Mouse (Mus musculus): ENCODE results near the gene Gimd1. TPM values are rescaled to one million over a fixed set of nuclear protein-coding genes. Genes with fewer than 3 reads are reported as not detected.

Gene Gimd1
- total RNA-seq (2021) = not detected
- polyA plus RNA-seq (2012; rRNA removed) = not detected in 2 replicates
- long read RNA-seq = 0 reads

DNA sequence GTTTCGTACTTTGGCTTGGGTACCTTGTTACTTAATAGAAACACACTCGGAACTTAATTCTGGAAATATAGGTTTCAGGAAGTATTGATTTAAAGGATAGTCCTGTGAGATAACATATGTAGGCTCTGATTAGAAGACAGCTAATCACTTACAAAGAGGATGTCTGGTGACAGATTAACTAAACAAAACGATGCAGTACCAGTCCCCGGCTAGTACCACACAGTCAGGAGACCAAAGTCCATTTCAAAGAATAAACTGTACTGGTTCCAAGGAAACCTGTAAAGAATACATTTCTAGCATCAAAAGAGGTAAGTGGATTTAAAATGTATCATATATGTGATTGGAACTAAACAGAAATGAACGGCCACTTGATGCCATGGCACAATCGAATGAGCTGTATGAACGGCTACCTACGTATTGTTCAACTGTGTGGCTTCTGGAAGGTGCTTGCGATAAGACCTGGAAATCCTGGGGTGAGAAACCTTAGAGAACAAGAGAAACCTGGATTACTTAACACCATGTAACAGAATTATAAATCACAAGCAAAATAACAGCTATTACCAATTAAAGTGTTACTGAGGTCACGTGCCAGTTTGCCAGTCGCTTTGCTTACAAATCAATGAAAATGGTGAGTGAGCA is at the start of gene Gimd1:
Gene Gimd1 (plus strand): TSS at position 220 of the 639 bp plus-strand sequence.
- no peak for DNase-seq
- TF ChIP-seq CTCF (IDR thresholded peaks at IDR 0.05) = no peak
- TF ChIP-seq EP300 (IDR thresholded peaks at IDR 0.05; ENCODE audit: insufficient read depth, low read depth, low read length) = no peak
- TF ChIP-seq POLR2A (IDR thresholded peaks at IDR 0.05; ENCODE audit: insufficient read depth, low read depth, low read length) = no peak
- Histone ChIP-seq H3K9ac (ENCODE audit: low read depth, low read length) (no peak within 1 kb of the TSS), H3K79me2 (replicated peaks; ENCODE audit: control insufficient read depth, insufficient read depth, low read length) (no peaks in the 10 kb centered on the region), H3K36me3 (ENCODE audit: control insufficient read depth, insufficient read depth, low read length) (no peaks in the 10 kb centered on the region), H3K27me3 (ENCODE audit: control insufficient read depth, insufficient read depth, low read length) (no peaks in the 10 kb centered on the region), H3K27ac (no peak within 1 kb of the TSS), H3K4me1 (ENCODE audit: control insufficient read depth, insufficient read depth, low read length) (no peaks in the 10 kb centered on the region), H3K4me3 (no peak within 1 kb of the TSS)
- intact Hi-C loops (cut with DNase I) = no loop called here
- WGBS = 81% methylated on average over 11 of the region's 11 CpGs

DNA sequence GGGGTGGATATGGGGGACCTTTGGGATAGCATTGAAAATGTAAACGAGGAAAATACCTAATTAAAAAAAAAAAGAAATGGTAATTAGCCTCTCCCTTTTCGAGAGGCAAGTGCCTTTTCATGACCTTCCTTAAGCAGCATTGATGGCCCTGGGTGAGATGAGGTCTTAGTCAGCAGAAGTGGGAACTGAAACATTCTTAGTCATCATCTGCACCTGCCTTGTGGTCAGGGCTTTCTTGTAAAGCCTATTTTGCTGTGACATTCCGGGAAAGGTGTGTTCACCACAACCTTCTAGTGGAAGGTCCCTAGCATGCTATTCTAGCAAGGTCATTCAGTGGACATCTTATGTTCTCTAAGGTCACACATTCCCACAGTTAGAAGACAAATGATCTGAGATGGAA is 48.4 kb upstream of the Gimd1 start:
- H3K27ac ChIP-seq = no peak overlapping the region
- no peaks in the 10 kb centered on the region for H3K4me1 ChIP-seq (ENCODE audit: control insufficient read depth, insufficient read depth, low read length)
- no peaks in the 10 kb centered on the region for H3K36me3 ChIP-seq (ENCODE audit: control insufficient read depth, insufficient read depth, low read length)
- no peaks in the 10 kb centered on the region for H3K27me3 ChIP-seq (ENCODE audit: control insufficient read depth, insufficient read depth, low read length)
- H3K4me3 ChIP-seq = no peak overlapping the region
- H3K9ac ChIP-seq (ENCODE audit: low read depth, low read length) = no peak overlapping the region
- DNase-seq = no peak
- no peak for TF ChIP-seq POLR2A (IDR thresholded peaks at IDR 0.05; ENCODE audit: insufficient read depth, low read depth, low read length)
- intact Hi-C loops (cut with DNase I) = no loop called here
- 57% methylated on average over 3 of the region's 3 CpGs for WGBS
- no peaks in the 10 kb centered on the region for H3K79me2 ChIP-seq (replicated peaks; ENCODE audit: control insufficient read depth, insufficient read depth, low read length)

DNA sequence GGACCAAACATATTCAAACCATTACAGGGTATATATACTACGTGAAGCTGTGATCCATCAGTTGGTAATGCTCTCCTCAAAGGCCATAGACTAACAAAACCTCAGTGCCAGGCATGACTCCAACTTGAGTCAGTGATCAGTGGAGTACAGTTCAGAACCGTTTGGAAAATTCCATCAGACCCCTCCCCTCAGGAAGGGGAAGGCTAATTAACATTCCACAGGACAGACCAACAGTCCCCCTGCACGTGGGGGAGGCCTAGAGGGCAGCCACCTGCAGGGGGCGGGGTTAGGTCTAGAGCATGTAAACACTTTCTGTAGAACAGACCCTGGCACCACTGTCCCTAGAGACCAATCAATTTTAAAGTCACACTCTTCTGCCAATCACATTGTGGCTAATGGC is 47.3 kb upstream of the Gimd1 start:
- WGBS = 43% methylated on average over 4 of the region's 4 CpGs
- H3K9ac ChIP-seq (ENCODE audit: low read depth, low read length) = no peak overlapping the region
- DNase-seq = no peak
- no peaks in the 10 kb centered on the region for H3K4me1 ChIP-seq (ENCODE audit: control insufficient read depth, insufficient read depth, low read length)
- H3K4me3 ChIP-seq = no peak overlapping the region
- TF ChIP-seq POLR2A (IDR thresholded peaks at IDR 0.05; ENCODE audit: insufficient read depth, low read depth, low read length) = no peak
- no peak for TF ChIP-seq EP300 (IDR thresholded peaks at IDR 0.05; ENCODE audit: insufficient read depth, low read depth, low read length)
- no peak for TF ChIP-seq CTCF (IDR thresholded peaks at IDR 0.05)
- intact Hi-C loops (cut with DNase I) = no loop called here
- no peaks in the 10 kb centered on the region for H3K27me3 ChIP-seq (ENCODE audit: control insufficient read depth, insufficient read depth, low read length)
- no peaks in the 10 kb centered on the region for H3K36me3 ChIP-seq (ENCODE audit: control insufficient read depth, insufficient read depth, low read length)
- H3K27ac ChIP-seq = no peak overlapping the region
- H3K79me2 ChIP-seq (replicated peaks; ENCODE audit: control insufficient read depth, insufficient read depth, low read length) = no peaks in the 10 kb centered on the region

DNA sequence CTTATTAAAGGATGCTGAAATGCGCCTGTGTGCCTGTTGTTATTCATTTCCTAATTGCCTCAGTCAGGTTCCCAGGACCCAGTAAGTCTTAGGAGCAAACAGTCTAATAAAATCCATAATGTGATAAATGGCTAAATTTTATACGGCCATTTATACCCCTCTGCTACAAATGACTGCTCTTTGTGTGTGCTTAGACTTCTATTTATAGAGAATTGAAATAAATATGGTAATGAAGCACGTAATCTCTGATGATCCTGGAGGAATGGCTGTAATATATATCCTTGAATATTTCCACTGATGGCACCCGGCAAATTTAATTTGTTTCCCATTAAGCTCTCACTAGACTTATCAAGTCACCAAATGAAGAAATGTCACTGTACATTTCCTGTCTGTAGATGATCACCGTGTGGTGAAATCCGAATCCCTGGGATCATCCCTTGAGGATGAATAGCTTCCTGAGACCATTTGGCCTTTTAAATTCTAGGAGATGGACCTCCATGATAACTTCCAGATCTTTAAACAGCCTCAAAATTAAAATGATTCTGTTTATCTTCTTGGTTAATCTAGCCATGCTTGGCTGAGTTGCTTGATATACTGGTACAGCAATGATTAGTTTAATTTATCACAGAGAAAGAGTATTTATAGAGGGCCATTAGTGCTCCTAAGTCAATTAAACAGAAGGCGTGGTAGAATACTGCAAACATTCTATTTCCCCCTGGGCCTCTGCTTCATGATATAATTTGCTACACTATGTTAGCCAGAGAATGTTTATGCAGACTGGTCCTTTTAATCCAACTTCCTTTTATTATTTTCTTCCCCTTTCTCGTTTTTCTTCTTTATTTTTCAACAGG is 44.3 kb upstream of the Gimd1 start:
- TF ChIP-seq POLR2A (IDR thresholded peaks at IDR 0.05; ENCODE audit: insufficient read depth, low read depth, low read length) = no peak
- TF ChIP-seq CTCF (IDR thresholded peaks at IDR 0.05) = no peak
- no peak for TF ChIP-seq EP300 (IDR thresholded peaks at IDR 0.05; ENCODE audit: insufficient read depth, low read depth, low read length)
- WGBS = 64% methylated on average over 8 of the region's 8 CpGs
- Histone ChIP-seq H3K27me3 (ENCODE audit: control insufficient read depth, insufficient read depth, low read length) (no peaks in the 10 kb centered on the region), H3K4me3 (no peak overlapping the region), H3K9ac (ENCODE audit: low read depth, low read length) (no peak overlapping the region), H3K4me1 (ENCODE audit: control insufficient read depth, insufficient read depth, low read length) (no peaks in the 10 kb centered on the region), H3K36me3 (ENCODE audit: control insufficient read depth, insufficient read depth, low read length) (no peaks in the 10 kb centered on the region), H3K27ac (no peak overlapping the region), H3K79me2 (replicated peaks; ENCODE audit: control insufficient read depth, insufficient read depth, low read length) (no peaks in the 10 kb centered on the region)
- no peak for DNase-seq
- intact Hi-C loops (cut with DNase I) = no loop called here

DNA sequence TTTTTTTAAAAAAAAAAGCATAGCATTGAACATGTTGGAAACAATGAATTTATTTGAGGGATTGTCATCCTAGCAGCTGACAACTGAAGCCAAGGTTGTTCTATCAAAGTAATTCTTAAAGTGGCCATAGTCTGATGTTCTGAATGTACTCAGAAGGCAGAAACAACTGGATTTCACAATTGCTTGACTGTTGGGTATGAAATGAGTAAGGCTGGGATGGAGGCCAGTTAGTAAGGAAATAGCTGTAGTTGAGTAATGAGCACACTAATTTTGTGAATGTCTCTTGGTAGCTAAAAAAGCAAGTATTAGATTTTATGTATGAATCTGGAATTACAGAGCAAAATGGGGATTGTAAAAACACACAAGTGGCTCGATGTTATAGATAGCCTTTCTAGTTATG is 41.5 kb upstream of the Gimd1 start:
- Histone ChIP-seq H3K9ac (ENCODE audit: low read depth, low read length) (no peak overlapping the region), H3K4me1 (ENCODE audit: control insufficient read depth, insufficient read depth, low read length) (no peaks in the 10 kb centered on the region), H3K79me2 (replicated peaks; ENCODE audit: control insufficient read depth, insufficient read depth, low read length) (no peaks in the 10 kb centered on the region), H3K4me3 (no peak overlapping the region), H3K27ac (no peak overlapping the region), H3K36me3 (ENCODE audit: control insufficient read depth, insufficient read depth, low read length) (no peaks in the 10 kb centered on the region), H3K27me3 (ENCODE audit: control insufficient read depth, insufficient read depth, low read length) (no peaks in the 10 kb centered on the region)
- intact Hi-C loops (cut with DNase I) = no loop called here
- TF ChIP-seq POLR2A (IDR thresholded peaks at IDR 0.05; ENCODE audit: insufficient read depth, low read depth, low read length) = no peak
- TF ChIP-seq EP300 (IDR thresholded peaks at IDR 0.05; ENCODE audit: insufficient read depth, low read depth, low read length) = no peak
- no peak for TF ChIP-seq CTCF (IDR thresholded peaks at IDR 0.05)
- DNase-seq = no peak
- WGBS = 51% methylated on average over 1 of the region's 1 CpGs

DNA sequence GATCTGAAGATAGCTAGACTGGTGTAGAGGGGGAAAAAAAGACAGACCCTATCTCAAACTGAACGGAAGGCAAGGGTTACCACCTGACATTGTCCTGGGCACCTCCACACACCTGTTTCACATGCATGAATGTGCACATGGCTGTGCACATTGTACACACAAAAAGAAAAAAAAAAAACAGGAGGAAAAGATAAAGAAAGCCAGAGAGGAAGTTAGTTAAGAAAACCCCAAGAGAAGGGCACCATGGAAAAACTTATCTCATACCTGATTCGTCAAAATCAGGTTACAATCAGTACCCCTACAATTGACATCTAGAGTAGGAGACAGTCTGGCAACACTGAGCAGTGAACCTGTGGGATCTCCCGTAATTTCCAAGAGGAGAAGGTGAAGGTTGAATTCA is 39.6 kb upstream of the Gimd1 start:
- DNase-seq = no peak
- WGBS = 45% methylated on average over 3 of the region's 3 CpGs

More for the DNA sequence above, 39.6 kb upstream of the Gimd1 start:
- no peaks in the 10 kb centered on the region for H3K27me3 ChIP-seq (ENCODE audit: control insufficient read depth, insufficient read depth, low read length)
- no peak for TF ChIP-seq CTCF (IDR thresholded peaks at IDR 0.05)
- no peak for TF ChIP-seq EP300 (IDR thresholded peaks at IDR 0.05; ENCODE audit: insufficient read depth, low read depth, low read length)
- TF ChIP-seq POLR2A (IDR thresholded peaks at IDR 0.05; ENCODE audit: insufficient read depth, low read depth, low read length) = no peak
- H3K27ac ChIP-seq = no peak overlapping the region
- H3K79me2 ChIP-seq (replicated peaks; ENCODE audit: control insufficient read depth, insufficient read depth, low read length) = no peaks in the 10 kb centered on the region
- no peaks in the 10 kb centered on the region for H3K36me3 ChIP-seq (ENCODE audit: control insufficient read depth, insufficient read depth, low read length)
- no peak overlapping the region for H3K9ac ChIP-seq (ENCODE audit: low read depth, low read length)
- intact Hi-C loops (cut with DNase I) = no loop called here
- no peaks in the 10 kb centered on the region for H3K4me1 ChIP-seq (ENCODE audit: control insufficient read depth, insufficient read depth, low read length)
- H3K4me3 ChIP-seq = no peak overlapping the region
